Mouse (Mus musculus) MEL (cell line): ENCODE data around the gene 9530077C05Rik.

ENCODE experiments used
- JUND ChIP-seq: IDR thresholded peaks from 2 replicates; pipeline ENCODE4 v1.6.1; 2011; ENCODE audit warnings: low read depth, mild to moderate bottlenecking, improper control_type of control experiment, low read length
- SMC3 ChIP-seq: IDR thresholded peaks from 2 replicates; pipeline ENCODE4 v1.6.1; 2011; ENCODE audit warnings: low read depth, low read length, improper control_type of control experiment
- TCF12 ChIP-seq: IDR thresholded peaks from 2 replicates; pipeline ENCODE4 v1.6.1; 2014; ENCODE audit warnings: low read depth, mild to moderate bottlenecking, inconsistent platforms, low read length, improper control_type of control experiment, moderate library complexity

DNA sequence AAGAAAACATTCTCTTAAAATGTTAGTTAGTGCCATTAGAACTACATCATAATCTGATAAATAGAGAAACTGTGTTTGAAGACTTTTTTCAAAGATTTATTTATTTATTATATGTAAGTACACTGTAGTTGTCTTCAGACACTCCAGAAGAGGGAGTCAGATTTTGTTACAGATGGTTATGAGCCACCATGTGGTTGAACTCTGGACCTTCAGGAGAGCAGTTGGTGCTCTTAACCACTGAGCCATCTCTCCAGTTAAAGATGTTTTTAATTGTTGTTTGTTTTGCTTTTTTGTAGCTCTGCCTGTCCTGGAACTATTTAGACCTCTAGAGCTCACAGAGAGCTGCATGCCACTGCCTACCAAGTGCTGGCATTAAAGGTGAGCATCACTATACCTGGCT lies 43.7 kb downstream of the 9530077C05Rik start:
- TF ChIP-seq SMC3 (peak; percentile 27), JUND (no peak), TCF12 (no peak)
